Mouse (Mus musculus) spleen, adult 2 months (tissue): ENCODE results near the gene Lyst. TPM values are rescaled to one million over a fixed set of nuclear protein-coding genes. Genes with fewer than 3 reads are reported as not detected.

ENCODE experiments used
- DNase-seq, 2 experiments: peaks; one replicate each; pipeline versions ENCODE4 v3.0.0 to v3.0.0-alpha.2; 2012 to 2021; ENCODE audit warnings: low spot score in 2 of 2, low read depth in 1 of 2
- H3K27ac ChIP-seq: fragments of 200-500 bp; 2 replicates; pipeline ENCODE4 v1.5.1; 2012; ENCODE audit warnings: low read length, inconsistent platforms; ENCODE audit not compliant: insufficient read depth
- H3K27me3 ChIP-seq: fragments of 200-500 bp; 2 replicates; pipeline ENCODE4 v1.6.1; 2012; ENCODE audit warnings: mild to moderate bottlenecking, moderate library complexity, low read length, inconsistent platforms; ENCODE audit not compliant: control insufficient read depth, insufficient read depth
- H3K36me3 ChIP-seq: fragments of 200-500 bp; 2 replicates; pipeline ENCODE4 v1.6.1; 2012; ENCODE audit warnings: mild to moderate bottlenecking, low read length, inconsistent platforms; ENCODE audit not compliant: control insufficient read depth, insufficient read depth
- H3K4me1 ChIP-seq: fragments of 200-500 bp; 2 replicates; pipeline ENCODE4 v1.6.1; 2011; ENCODE audit warnings: inconsistent platforms; ENCODE audit not compliant: control insufficient read depth, insufficient read depth, insufficient read length
- H3K4me3 ChIP-seq: fragments of 200-500 bp; 2 replicates; pipeline ENCODE4 v1.5.1; 2011; ENCODE audit warnings: mild to moderate bottlenecking, inconsistent platforms; ENCODE audit not compliant: insufficient read depth, insufficient read length; ENCODE audit errors: extremely low read depth
- CTCF ChIP-seq: fragments of 200-500 bp; IDR thresholded peaks from 2 replicates; pipeline ENCODE4 v1.5.1; 2011; ENCODE audit warnings: mild to moderate bottlenecking, inconsistent platforms; ENCODE audit not compliant: insufficient read depth, insufficient read length, insufficient replicate concordance; ENCODE audit errors: extremely low read depth
- WGBS: fragments of 180-500 bp; shearing (Covaris S2); methylation state at CpG from one replicate; pipeline ENCODE4 v1.1.7; 2018; 5-methylcytosine and 5-hydroxymethylcytosine counted together
- polyA plus RNA-seq: library from polyadenylated mRNA; depleted of rRNA; stranded (reverse); fragments of >200 nt; gene quantifications from 2 replicates; pipeline ENCODE4 v1.2.3, GENCODE M21; 2012; rRNA removed

Lyst gene
- polyA plus RNA-seq, 1 experiment = 11.3 TPM

DNA sequence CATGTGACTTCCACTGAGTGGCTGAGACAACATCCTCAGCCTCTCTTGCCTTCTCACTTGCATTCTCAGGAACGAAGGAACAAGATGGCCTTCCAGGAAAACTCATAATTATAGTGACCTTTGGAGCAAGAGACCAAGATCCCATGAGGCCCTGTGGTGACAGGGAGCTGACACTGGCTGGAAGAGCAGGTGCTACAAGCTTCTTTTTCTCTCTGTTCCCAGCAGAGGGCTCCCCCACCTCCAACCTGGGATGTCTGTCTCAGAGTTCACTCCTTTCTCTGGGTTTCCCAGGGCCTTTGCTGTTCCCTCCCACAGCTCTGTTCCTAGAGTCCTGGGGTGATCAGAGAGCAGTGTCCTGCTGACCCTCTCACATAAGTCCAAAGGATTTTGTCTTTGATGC, 237.9 kb downstream of the Lyst start:
- H3K27me3 ChIP-seq = no peaks in the 10 kb centered on the region
- no peak overlapping the region for H3K27ac ChIP-seq
- no peak overlapping the region for H3K4me3 ChIP-seq
- no peaks in the 10 kb centered on the region for H3K36me3 ChIP-seq
- H3K4me1 ChIP-seq = no peaks in the 10 kb centered on the region
- WGBS = 28% methylated on average over 1 of the region's 1 CpGs
- TF ChIP-seq CTCF = no peak
- no peak for DNase-seq

Other genes starting within 250 kb of the Lyst start
- gene Gpr137b, start 196.4 kb upstream of the Lyst start, polyA plus RNA-seq = 64.4 and 75.2 TPM in 2 replicates
- gene Nid1, start 152.8 kb upstream of the Lyst start, polyA plus RNA-seq = 39.3 and 54.7 TPM in 2 replicates
- 0.04 TPM in 1 of 2 replicates, not detected in the other for gene Gng4, start 193.7 kb downstream of the Lyst start, polyA plus RNA-seq